Mouse (Mus musculus): ENCODE measurements around the gene Lsg1.
A peak's percentile ranks its signal among the peaks of the same experiment; 100 is the strongest.

Lsg1 gene

GRCm38 (mm10) chr16:30549966-30550747, 37.2 kb downstream of the Lsg1 start:
- no peak for DNase-seq (ENCODE audit: low spot score)

- no peak for DNase-seq (ENCODE audit: low spot score)
Observed at GRCm38 (mm10) chr16:30549516-30549915, 37.9 kb downstream of the Lsg1 start.

- no peak for DNase-seq (ENCODE audit: low spot score)
Observed at GRCm38 (mm10) chr16:30548291-30548690, 39.1 kb downstream of the Lsg1 start.

- no peak for DNase-seq (ENCODE audit: low spot score)
Observed at GRCm38 (mm10) chr16:30544693-30545092, 42.7 kb downstream of the Lsg1 start.

- DNase-seq (ENCODE audit: low spot score): no peak
Observed at GRCm38 (mm10) chr16:30543386-30543785, 44.0 kb downstream of the Lsg1 start.

GRCm38 (mm10) chr16:30542826-30543225, 44.6 kb downstream of the Lsg1 start:
- DNase-seq (ENCODE audit: low spot score): no peak

- no peak for DNase-seq (ENCODE audit: low spot score)
Observed at GRCm38 (mm10) chr16:30540107-30541001, 47.0 kb downstream of the Lsg1 start.

GRCm38 (mm10) chr16:30539433-30539832, 48.0 kb downstream of the Lsg1 start:
- no peak for DNase-seq (ENCODE audit: low spot score)

GRCm38 (mm10) chr16:30535075-30535474, 52.3 kb downstream of the Lsg1 start:
- DNase-seq (ENCODE audit: low spot score): no peak

GRCm38 (mm10) chr16:30533592-30533991, 53.8 kb downstream of the Lsg1 start:
- no peak for DNase-seq (ENCODE audit: low spot score)

- DNase-seq (ENCODE audit: low spot score): no peak
Observed at GRCm38 (mm10) chr16:30532929-30533328, 54.5 kb downstream of the Lsg1 start.

GRCm38 (mm10) chr16:30531761-30532406, 55.5 kb downstream of the Lsg1 start:
- no peak for DNase-seq (ENCODE audit: low spot score)

- no peak for DNase-seq (ENCODE audit: low spot score)
Observed at GRCm38 (mm10) chr16:30530815-30531214, 56.6 kb downstream of the Lsg1 start.

- no peak for DNase-seq (ENCODE audit: low spot score)
Observed at GRCm38 (mm10) chr16:30528386-30528785, 59.0 kb downstream of the Lsg1 start.

- DNase-seq (ENCODE audit: low spot score): no peak
Observed at GRCm38 (mm10) chr16:30527889-30528288, 59.5 kb downstream of the Lsg1 start.

GRCm38 (mm10) chr16:30525756-30526155, 61.6 kb downstream of the Lsg1 start:
- DNase-seq (ENCODE audit: low spot score): no peak

GRCm38 (mm10) chr16:30524481-30524880, 62.9 kb downstream of the Lsg1 start:
- DNase-seq (ENCODE audit: low spot score): no peak

GRCm38 (mm10) chr16:30522253-30522940, 65.0 kb downstream of the Lsg1 start:
- no peak for DNase-seq (ENCODE audit: low spot score)

GRCm38 (mm10) chr16:30521147-30521546, 66.2 kb downstream of the Lsg1 start:
- DNase-seq (ENCODE audit: low spot score): no peak

GRCm38 (mm10) chr16:30520361-30520823, 67.0 kb downstream of the Lsg1 start:
- peak; percentile 64 for DNase-seq (ENCODE audit: low spot score)

- no peak for DNase-seq (ENCODE audit: low spot score)
Observed at GRCm38 (mm10) chr16:30518635-30519034, 68.8 kb downstream of the Lsg1 start.
